Mouse (Mus musculus) brain, embryonic 14.5 days (tissue): ENCODE data around the gene Edn2.

ENCODE experiments used
- CTCF ChIP-seq: fragments of 200-500 bp; IDR thresholded peaks from 2 replicates; pipeline ENCODE4 v1.5.1; 2012; ENCODE audit warnings: inconsistent platforms, mild to moderate bottlenecking, moderate library complexity, borderline replicate concordance; ENCODE audit not compliant: insufficient read depth, insufficient read length; ENCODE audit errors: extremely low read depth
- POLR2A ChIP-seq: fragments of 200-500 bp; IDR thresholded peaks from 2 replicates; pipeline ENCODE4 v1.6.1; 2012; ENCODE audit warnings: mild to moderate bottlenecking, inconsistent platforms, borderline replicate concordance; ENCODE audit not compliant: poor library complexity, insufficient read depth, insufficient read length, severe bottlenecking; ENCODE audit errors: extremely low read depth

- TF ChIP-seq POLR2A (no peak), CTCF (no peak)
These were observed 27.2 kb downstream of the Edn2 start for GRCm38 (mm10) chr4:120188204-120188603.
